15 mouse cellular contexts compared by ENCODE assay signal in the genomic region with DNA sequence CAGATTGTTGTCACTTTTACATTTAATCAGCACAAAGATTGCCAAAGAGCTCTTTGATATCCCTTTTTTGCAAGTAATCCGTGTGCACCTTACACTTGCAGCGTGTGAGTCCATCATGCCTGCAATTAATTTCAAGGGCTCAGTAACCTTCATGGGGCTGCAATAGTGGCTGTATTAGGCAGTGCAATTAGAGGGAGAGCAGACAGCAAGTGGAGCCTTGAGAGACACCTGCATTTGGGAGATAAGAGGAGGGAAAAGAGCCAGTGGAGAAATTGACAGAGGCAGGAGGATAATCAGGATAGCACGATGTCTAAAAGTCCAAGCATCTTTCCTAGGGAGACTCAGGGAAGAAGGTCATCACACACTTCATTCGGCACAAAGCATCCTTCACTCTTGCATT. TPM values are rescaled to one million over a fixed set of nuclear protein-coding genes. Genes with fewer than 3 reads are reported as not detected.
DNase-seq lines count a peak whose midpoint lies in the region; ATAC-seq and TF ChIP-seq lines count a peak whose summit lies in the region.
"Had no signal": no experiment of that assay in that cellular context is flagged by ENCODE, and none has a peak within 500 bp of the region (broad histone marks: within the 10 kb centered on the region; RNA-seq: fewer than 3 reads in every experiment).

No protein-coding gene starts in this region.

- H3K4me2 ChIP-seq in hindbrain, embryonic 12.5 days (replicated peaks) = no peak overlapping the region
- H3K4me2 ChIP-seq in hindbrain, embryonic 16.5 days (ENCODE audit: low read length) = peak overlapping the region; percentile 24
- 0 out of 2 replicates have a peak overlapping the region, but pooled peaks have one; percentile 18 for H3K4me2 ChIP-seq in midbrain, postnatal 0 days (ENCODE audit: low read depth, low read length, poor library complexity, severe bottlenecking)

- no peaks in the 10 kb centered on the region for H3K27me3 ChIP-seq in hindbrain, embryonic 12.5 days
- no peaks in the 10 kb centered on the region for H3K27me3 ChIP-seq in hindbrain, embryonic 10.5 days (ENCODE audit: insufficient read depth, poor library complexity, severe bottlenecking)
- no peaks in the 10 kb centered on the region for H3K27me3 ChIP-seq in hindbrain, embryonic 16.5 days (replicated peaks; ENCODE audit: control insufficient read depth, insufficient read depth, low read length)
- no peaks in the 10 kb centered on the region for H3K27me3 ChIP-seq in midbrain, postnatal 0 days (ENCODE audit: insufficient read depth, low read length)

- no peak for TF ChIP-seq CTCF in cortical plate, adult 2 months (IDR thresholded peaks at IDR 0.05; ENCODE audit: extremely low read depth, insufficient read depth, low read length)
- peak; percentile 5; the same call in 1 of the 2 replicates for TF ChIP-seq CTCF in midbrain, postnatal 0 days (IDR thresholded peaks at IDR 0.05)

- 71% methylated on average over 4 of the region's 4 CpGs for WGBS in hindbrain, embryonic 12.5 days
- WGBS in hindbrain, embryonic 10.5 days = 84% methylated on average over 4 of the region's 4 CpGs
- WGBS in hindbrain, embryonic 16.5 days = 60% methylated on average over 4 of the region's 4 CpGs
- WGBS in midbrain, postnatal 0 days = 43% methylated on average over 4 of the region's 4 CpGs

- no peak overlapping the region for H3K4me3 ChIP-seq in hindbrain, embryonic 12.5 days
- H3K4me3 ChIP-seq in hindbrain, embryonic 10.5 days = no peak overlapping the region
- H3K4me3 ChIP-seq in cortical plate, adult 2 months (ENCODE audit: insufficient read depth, low read length) = no peak overlapping the region
- no peak overlapping the region for H3K4me3 ChIP-seq in hindbrain, embryonic 16.5 days (ENCODE audit: low read length)
- H3K4me3 ChIP-seq in midbrain, postnatal 0 days (ENCODE audit: low read depth, low read length) = no peak overlapping the region

- 0 out of 2 replicates have a peak, but pooled peaks cover 6% of the 10 kb centered on the region for H3K4me1 ChIP-seq in hindbrain, embryonic 12.5 days
- peaks cover 6% of the 10 kb centered on the region; the same call in 1 of the 2 replicates for H3K4me1 ChIP-seq in hindbrain, embryonic 10.5 days (replicated peaks)
- peaks cover 6% of the 10 kb centered on the region for H3K4me1 ChIP-seq in cortical plate, adult 2 months (ENCODE audit: control insufficient read depth, insufficient read depth, low read length)
- peaks cover 9% of the 10 kb centered on the region for H3K4me1 ChIP-seq in hindbrain, embryonic 16.5 days (ENCODE audit: control insufficient read depth, insufficient read depth, low read depth, low read length)
- H3K4me1 ChIP-seq in midbrain, postnatal 0 days (ENCODE audit: insufficient read depth, low read length) = peaks cover 9% of the 10 kb centered on the region; the same call in 1 of the 2 replicates

- H3K9ac ChIP-seq in hindbrain, embryonic 12.5 days = no peak overlapping the region
- H3K9ac ChIP-seq in hindbrain, embryonic 16.5 days (ENCODE audit: low read depth, low read length) = no peak overlapping the region
- H3K9ac ChIP-seq in midbrain, postnatal 0 days (replicated peaks; ENCODE audit: low read length, poor library complexity, severe bottlenecking) = no peak overlapping the region
- H3K9ac ChIP-seq: liver, postnatal 0 days had no signal

- peak overlapping the region; percentile 72 for H3K27ac ChIP-seq in hindbrain, embryonic 12.5 days
- no peak overlapping the region for H3K27ac ChIP-seq in hindbrain, embryonic 10.5 days
- H3K27ac ChIP-seq in cortical plate, adult 2 months (ENCODE audit: insufficient read depth, low read length) = peak overlapping the region; percentile 64; the same call in 1 of the 2 replicates
- peak overlapping the region; percentile 75 for H3K27ac ChIP-seq in hindbrain, embryonic 16.5 days (ENCODE audit: low read depth, low read length)
- H3K27ac ChIP-seq in midbrain, postnatal 0 days (ENCODE audit: low read depth, low read length) = peak overlapping the region; percentile 74

- H3K9me3 ChIP-seq in hindbrain, embryonic 12.5 days (replicated peaks) = no peaks in the 10 kb centered on the region
- no peaks in the 10 kb centered on the region for H3K9me3 ChIP-seq in hindbrain, embryonic 10.5 days
- no peaks in the 10 kb centered on the region for H3K9me3 ChIP-seq in hindbrain, embryonic 16.5 days (ENCODE audit: control insufficient read depth, low read length)
- no peaks in the 10 kb centered on the region for H3K9me3 ChIP-seq in midbrain, postnatal 0 days (ENCODE audit: low read length)

- no peak for TF ChIP-seq POLR2A in cortical plate, adult 2 months (IDR thresholded peaks at IDR 0.05; ENCODE audit: extremely low read depth, insufficient read depth, low read length)

- peak; percentile 50; the same call in 1 of the 2 replicates for ATAC-seq in hindbrain, embryonic 12.5 days (ENCODE audit: low FRiP score)
- ATAC-seq in hindbrain, embryonic 16.5 days = peak; percentile 76
- ATAC-seq in midbrain, postnatal 0 days (ENCODE audit: low FRiP score) = peak; percentile 62
- ATAC-seq: liver, postnatal 0 days had no signal

- H3K36me3 ChIP-seq in hindbrain, embryonic 12.5 days = no peaks in the 10 kb centered on the region
- H3K36me3 ChIP-seq in hindbrain, embryonic 10.5 days = no peaks in the 10 kb centered on the region
- H3K36me3 ChIP-seq in hindbrain, embryonic 16.5 days (ENCODE audit: control insufficient read depth, insufficient read depth, low read length) = no peaks in the 10 kb centered on the region
- H3K36me3 ChIP-seq in midbrain, postnatal 0 days (ENCODE audit: insufficient read depth, low read length) = no peaks in the 10 kb centered on the region

- no peak for DNase-seq in hindbrain, embryonic 10.5 days (ENCODE audit: low spot score)
- DNase-seq in midbrain, postnatal 0 days (ENCODE audit: low spot score) = peak; percentile 23
- DNase-seq in frontal cortex, postnatal 10 days (ENCODE audit: low spot score in 2 of 2) = no peak
- DNase-seq in right cerebral cortex, adult 2 months (ENCODE audit: low spot score in 2 of 2) = no peak
- DNase-seq: adrenal gland, postnatal 25 days; cerebellum, postnatal 14 days; gastrocnemius, postnatal 14 days; kidney, adult 8-10 months; kidney, postnatal 25 days; liver, postnatal 0 days; right cerebral cortex, postnatal 4 days; thymus, postnatal 25 days had no signal

RNA-seq across cellular contexts. Expression of a gene that starts 13.2 kb away (rescaled TPM):
- polyA plus RNA-seq in hindbrain, embryonic 12.5 days (2016; fragmentation: Nextera tagmentation; extraction: Ambion mirVana) = 27.3 and 29.0 TPM in 2 replicates
- 17.7 and 19.5 TPM in 2 replicates for polyA plus RNA-seq in hindbrain, embryonic 10.5 days (2016; fragmentation: Nextera tagmentation; extraction: Ambion mirVana)
- 36.2 and 38.3 TPM in 2 replicates for polyA plus RNA-seq in cortical plate, adult 2 months (2012; rRNA removed)
- 25.7 and 32.6 TPM in 2 replicates for polyA plus RNA-seq in hindbrain, embryonic 16.5 days (2015; fragmentation: Nextera tagmentation; extraction: Ambion mirVana)
- total RNA-seq in midbrain, postnatal 0 days (2014; rRNA removed) = 39.1 and 46.0 TPM in 2 replicates
- 21.3 and 26.4 TPM in 2 replicates for polyA plus RNA-seq in midbrain, postnatal 0 days (2015; fragmentation: Nextera tagmentation; extraction: Ambion mirVana)

RNA-seq across cellular contexts. Expression of a gene that starts 15.8 kb away (rescaled TPM):
- 4.5 and 4.8 TPM in 2 replicates for polyA plus RNA-seq in hindbrain, embryonic 12.5 days (2016; fragmentation: Nextera tagmentation; extraction: Ambion mirVana)
- polyA plus RNA-seq in hindbrain, embryonic 10.5 days (2016; fragmentation: Nextera tagmentation; extraction: Ambion mirVana) = 1.9 and 2.1 TPM in 2 replicates
- polyA plus RNA-seq in cortical plate, adult 2 months (2012; rRNA removed) = 12.5 and 15.8 TPM in 2 replicates
- polyA plus RNA-seq in hindbrain, embryonic 16.5 days (2015; fragmentation: Nextera tagmentation; extraction: Ambion mirVana) = 9.3 and 11.4 TPM in 2 replicates
- 19.0 and 27.4 TPM in 2 replicates for total RNA-seq in midbrain, postnatal 0 days (2014; rRNA removed)
- polyA plus RNA-seq in midbrain, postnatal 0 days (2015; fragmentation: Nextera tagmentation; extraction: Ambion mirVana) = 15.9 and 16.1 TPM in 2 replicates

RNA-seq across cellular contexts. Expression of a gene that starts 31.1 kb away (rescaled TPM):
- 10.6 and 11.1 TPM in 2 replicates for polyA plus RNA-seq in hindbrain, embryonic 12.5 days (2016; fragmentation: Nextera tagmentation; extraction: Ambion mirVana)
- polyA plus RNA-seq in hindbrain, embryonic 10.5 days (2016; fragmentation: Nextera tagmentation; extraction: Ambion mirVana) = 3.6 and 4.6 TPM in 2 replicates
- 8.4 and 9.0 TPM in 2 replicates for polyA plus RNA-seq in cortical plate, adult 2 months (2012; rRNA removed)
- 28.2 and 30.3 TPM in 2 replicates for polyA plus RNA-seq in hindbrain, embryonic 16.5 days (2015; fragmentation: Nextera tagmentation; extraction: Ambion mirVana)
- 37.1 and 45.3 TPM in 2 replicates for total RNA-seq in midbrain, postnatal 0 days (2014; rRNA removed)
- 25.3 and 25.8 TPM in 2 replicates for polyA plus RNA-seq in midbrain, postnatal 0 days (2015; fragmentation: Nextera tagmentation; extraction: Ambion mirVana)
- polyA plus RNA-seq: liver, postnatal 0 days had no signal
